Mouse (Mus musculus) adrenal gland, adult 18-20 months (tissue): ENCODE measurements around the gene Ncapd2. TPM values are rescaled to one million over a fixed set of nuclear protein-coding genes. Genes with fewer than 3 reads are reported as not detected.
"Not testable (repeated sequence)": the region's sequence is repeated elsewhere in the genome, so short reads cannot be mapped to it uniquely, and the experiment has no call there.

Experiments used
- DNase-seq, 2 experiments: peaks; one replicate each; pipeline ENCODE4 v3.0.0; 2021 to 2022; ENCODE audit warnings: low spot score in 2 of 2
- total RNA-seq, 2 experiments: library from RNA; stranded (reverse); gene quantifications; 1 replicate in 1 of 2; 2 replicates in 1 of 2; pipeline ENCODE4 v1.2.3; 2021

Gene Ncapd2
- total RNA-seq, 2 experiments from 2014 or later, result 15.3 to 17.1 TPM

DNA sequence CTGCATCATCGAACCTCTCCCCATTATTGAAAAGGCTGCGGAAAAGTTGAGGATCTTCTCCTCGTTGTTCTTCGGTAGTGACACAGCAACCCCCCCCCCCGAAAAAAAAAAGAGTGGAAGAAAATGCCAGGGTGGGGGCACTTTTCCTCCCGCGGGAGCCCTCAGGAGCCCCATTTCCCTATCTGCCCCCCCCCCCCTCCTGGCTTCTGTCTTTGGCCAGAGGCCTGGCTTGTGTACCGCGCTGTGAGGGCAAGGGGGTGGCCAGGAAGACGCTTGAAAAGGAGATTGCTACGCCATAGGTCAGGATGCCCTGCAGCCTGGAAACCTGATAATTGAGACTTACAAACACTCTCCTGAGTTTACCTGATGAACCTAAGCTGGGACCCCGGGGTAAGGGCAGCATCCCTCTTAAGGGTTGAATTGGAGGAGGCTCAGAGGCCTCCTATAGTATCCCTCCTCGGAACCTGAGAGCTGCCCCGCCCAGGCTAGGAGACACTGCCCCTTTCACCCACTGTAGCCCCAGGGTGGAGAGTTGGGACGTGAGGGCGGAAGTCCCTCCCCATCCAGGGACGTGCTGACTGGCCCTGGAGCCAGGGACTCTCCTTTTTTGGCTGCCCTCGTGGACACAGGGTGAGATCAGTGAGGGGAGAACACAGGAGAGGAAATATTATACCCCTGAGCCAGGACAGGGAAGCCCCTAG is 25.3 kb downstream of the Ncapd2 start, which contains the start of gene Gapdh:
TSS of gene Gapdh (minus strand) at position 417 of the 701 bp plus-strand sequence.
- peak; percentile 74 to 76 for DNase-seq

- DNase-seq, result peak; percentile 94 to 96
These were observed 26.1 kb downstream of the Ncapd2 start for GRCm38 (mm10) chr6:125165328-125165891.

DNA sequence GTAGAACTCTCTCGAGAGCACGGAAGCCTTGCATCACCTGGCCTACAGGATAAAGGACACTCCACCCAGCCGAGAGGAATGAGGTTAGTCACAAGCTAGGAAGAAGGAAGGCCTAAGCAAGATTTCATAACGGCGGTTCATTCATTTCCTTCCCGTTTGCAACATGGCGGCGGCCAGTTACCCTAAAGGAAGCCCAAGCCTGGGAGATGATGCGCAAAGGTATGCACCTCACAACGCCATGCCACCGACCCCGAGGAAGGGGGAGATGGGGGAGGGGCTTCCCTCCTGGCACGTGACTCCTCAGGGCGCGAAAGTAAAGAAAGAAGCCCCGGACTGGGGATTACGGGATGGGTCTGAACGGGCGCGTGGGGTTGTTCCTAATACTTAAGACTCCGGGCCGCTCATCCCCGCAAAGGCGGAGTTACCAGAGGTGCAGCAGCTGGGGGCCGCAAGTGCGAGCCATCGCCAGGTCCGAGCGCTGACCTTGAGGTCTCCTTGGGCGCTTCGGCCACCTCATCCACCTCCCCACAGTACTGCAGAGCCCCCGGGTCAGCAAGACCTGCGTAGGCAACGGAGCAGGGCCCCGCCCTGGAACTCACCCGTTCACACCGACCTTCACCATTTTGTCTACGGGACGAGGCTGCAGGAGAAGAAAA is 26.7 kb downstream of the Ncapd2 start:
- peak; percentile 56 to 57 for DNase-seq

DNA sequence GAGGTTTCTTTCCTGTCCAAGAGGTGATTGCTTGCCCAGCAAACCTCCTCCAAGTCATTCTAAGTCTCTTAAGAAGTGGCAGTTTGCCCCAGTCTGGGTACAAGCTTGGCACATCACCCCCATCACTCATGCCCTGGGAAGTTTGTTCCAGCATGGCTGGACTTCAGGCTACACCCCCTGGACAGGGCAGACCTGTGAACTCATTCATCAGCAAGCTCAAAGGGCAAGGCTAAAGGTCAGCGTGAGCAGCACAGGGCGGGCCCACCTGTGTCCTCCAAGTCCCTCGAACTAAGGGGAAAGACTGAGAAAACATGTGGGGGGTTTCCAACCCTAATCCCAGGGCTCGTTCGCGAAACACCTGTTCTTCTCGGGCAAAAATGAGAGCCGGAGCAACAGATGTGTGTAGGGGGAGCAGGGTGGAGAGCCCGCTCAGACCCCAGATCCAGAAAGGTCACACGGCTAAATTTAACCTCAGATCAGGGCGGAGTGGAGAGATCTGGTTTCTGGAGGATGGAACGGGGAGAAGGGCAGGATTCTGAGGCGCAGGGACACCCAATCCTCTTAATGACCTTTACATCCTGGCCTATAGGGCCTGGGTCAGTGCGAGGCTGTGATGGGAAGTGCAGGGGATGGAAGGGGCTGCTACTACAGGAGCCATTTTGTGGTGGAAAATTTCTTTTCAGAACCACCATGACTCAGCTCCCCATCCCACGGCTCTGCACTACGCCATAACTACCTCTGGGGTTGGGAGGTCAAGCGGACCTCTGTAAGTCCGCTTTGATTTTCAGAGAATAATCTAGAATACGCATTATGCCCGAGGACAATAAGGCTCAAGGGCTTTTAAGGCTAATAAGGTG is 27.5 kb downstream of the Ncapd2 start:
- peak in 1 of 2 experiments; percentile 41 for DNase-seq

GRCm38 (mm10) chr6:125162615-125163305 is 28.7 kb downstream of the Ncapd2 start:
- DNase-seq, result not testable (repeated sequence)

GRCm38 (mm10) chr6:125161971-125162370 is 29.5 kb downstream of the Ncapd2 start:
- DNase-seq, result peak; percentile 64 to 66

- DNase-seq, result peak in 1 of 2 experiments; percentile 69
These were observed 30.4 kb downstream of the Ncapd2 start for GRCm38 (mm10) chr6:125160854-125161760.

- DNase-seq, result no peak
These were observed 31.0 kb downstream of the Ncapd2 start for GRCm38 (mm10) chr6:125160558-125160853.

GRCm38 (mm10) chr6:125159773-125160557 is 31.5 kb downstream of the Ncapd2 start:
- DNase-seq, result no peak

DNA sequence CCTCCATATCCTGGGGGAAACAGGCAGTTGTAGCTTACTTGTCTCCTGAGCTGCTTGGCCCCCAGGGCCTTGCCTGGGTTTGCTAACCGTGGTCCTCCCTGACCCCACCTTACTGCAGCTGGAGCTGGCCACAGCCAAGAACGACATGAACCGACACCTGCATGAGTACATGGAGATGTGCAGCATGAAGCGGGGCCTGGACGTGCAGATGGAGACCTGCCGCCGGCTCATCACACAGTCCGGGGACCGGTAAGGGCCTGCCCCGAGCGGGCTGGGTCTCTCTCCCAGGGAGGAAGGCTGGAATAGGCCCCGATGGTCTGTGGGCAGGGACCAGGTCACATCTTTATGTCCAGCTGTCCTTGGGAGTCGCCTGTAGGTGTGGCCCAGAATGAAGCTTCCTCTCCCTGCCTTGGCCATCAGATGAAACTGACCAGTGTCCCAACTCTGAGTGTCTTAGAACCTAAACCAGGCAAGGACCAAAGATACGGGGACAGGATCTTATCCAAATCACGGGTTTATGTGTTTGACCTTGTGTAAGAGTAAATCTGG is 32.5 kb downstream of the Ncapd2 start:
- DNase-seq, result no peak

GRCm38 (mm10) chr6:125156903-125157614 is 34.4 kb downstream of the Ncapd2 start:
- no peak for DNase-seq

GRCm38 (mm10) chr6:125156491-125156890 is 35.0 kb downstream of the Ncapd2 start:
- DNase-seq, result no peak

- DNase-seq, result no peak
These were observed 36.2 kb downstream of the Ncapd2 start for GRCm38 (mm10) chr6:125155262-125155661.

DNA sequence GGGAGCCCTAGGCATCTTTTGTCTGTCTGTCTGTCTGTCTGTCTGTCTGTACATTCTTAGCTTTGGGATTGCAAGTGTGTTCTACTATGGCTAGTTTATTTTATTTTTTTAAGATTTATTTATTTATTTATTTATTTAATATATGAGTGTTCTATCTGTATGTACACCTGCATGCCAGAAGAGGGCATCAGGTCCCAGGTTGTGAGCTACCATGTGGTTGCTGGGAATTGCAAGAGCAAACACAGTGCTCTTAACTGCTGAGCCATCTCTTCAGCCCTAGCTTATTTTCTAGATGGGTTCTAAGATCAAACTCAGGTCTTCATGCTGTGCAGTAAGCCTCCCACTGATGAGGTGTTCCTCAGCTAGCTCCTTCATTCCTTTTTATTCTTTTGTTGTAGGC is 37.0 kb downstream of the Ncapd2 start:
- DNase-seq, result no peak

DNA sequence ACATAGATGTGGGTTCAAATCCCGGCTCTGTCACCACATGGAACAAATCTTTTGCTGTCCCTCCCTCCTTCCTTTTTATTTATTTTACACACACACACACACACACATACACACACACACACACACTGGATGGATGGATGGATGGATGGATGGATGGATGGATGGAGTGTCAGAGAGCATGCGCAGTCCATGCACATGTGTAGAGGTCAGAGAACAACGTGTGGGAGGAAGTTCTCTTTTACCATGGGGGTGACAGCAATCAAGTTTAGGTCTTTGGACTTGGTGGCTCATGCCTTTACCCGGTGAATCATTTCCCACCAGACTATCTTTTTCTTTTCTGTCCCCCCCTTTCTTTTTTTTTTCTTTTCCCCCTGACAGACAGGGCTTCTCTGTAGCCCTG is 37.8 kb downstream of the Ncapd2 start:
- no peak for DNase-seq

GRCm38 (mm10) chr6:125153018-125153389 is 38.5 kb downstream of the Ncapd2 start:
- no peak for DNase-seq

DNA sequence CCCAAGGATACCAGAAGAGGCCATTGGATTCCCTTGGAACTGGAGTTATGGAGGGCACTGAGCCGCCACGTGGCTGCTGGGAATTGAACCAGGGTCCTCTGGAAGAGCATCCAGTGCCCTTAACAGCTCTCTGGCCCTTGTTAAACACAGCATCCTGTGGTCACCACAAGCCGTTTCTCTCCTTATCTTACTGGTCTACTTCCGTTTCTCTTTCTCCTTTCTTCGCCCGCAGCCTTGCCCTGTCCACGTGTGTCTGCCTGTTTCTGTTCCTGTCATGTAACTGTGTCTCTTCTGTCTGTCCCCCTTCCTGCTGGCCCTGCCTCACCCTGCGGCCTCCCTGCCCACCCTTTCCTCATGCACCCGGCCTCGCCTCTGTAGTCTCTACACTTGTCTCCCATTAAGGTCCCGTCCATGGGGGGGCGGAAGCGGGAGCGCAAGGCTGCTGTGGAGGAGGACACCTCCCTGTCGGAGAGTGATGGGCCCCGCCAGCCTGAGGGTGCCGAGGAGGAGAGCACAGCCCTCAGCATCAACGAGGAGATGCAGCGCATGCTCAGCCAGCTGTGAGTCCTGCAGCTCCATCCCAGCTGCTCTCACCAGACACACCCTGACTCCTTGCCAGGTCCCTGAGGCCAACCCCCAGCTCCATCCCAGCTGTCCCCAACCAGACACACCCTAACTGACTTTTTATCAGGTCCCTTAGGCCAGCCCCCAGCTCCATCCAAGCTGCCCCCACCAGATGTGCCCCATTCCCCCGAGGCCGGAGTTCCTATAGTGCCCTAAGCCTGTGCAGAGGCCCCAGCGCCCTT is 39.1 kb downstream of the Ncapd2 start:
- no peak for DNase-seq
